Mouse (Mus musculus) stomach, embryonic 16.5 days (tissue): ENCODE results near the gene Tcstv1. TPM values are rescaled to one million over a fixed set of nuclear protein-coding genes. Genes with fewer than 3 reads are reported as not detected.

Experiments
- polyA plus RNA-seq: library from polyadenylated mRNA; unstranded; fragments of >200 nt; fragmentation: Nextera tagmentation; extraction: Ambion mirVana; gene quantifications from 2 replicates; pipeline ENCODE4 v1.2.1, GENCODE M21; 2015

Tcstv1 gene
- polyA plus RNA-seq, 1 experiment from 2014 or later, result not detected

Other genes with a start within 250 kb of the Tcstv1 start
- 209 and 223 TPM in 2 replicates for gene Hmgcs1, start 204.4 kb downstream of the Tcstv1 start, polyA plus RNA-seq
- 0.75 and 0.77 TPM in 2 replicates for gene Nim1k, start 138.9 kb downstream of the Tcstv1 start, polyA plus RNA-seq
- 22.9 and 30.2 TPM in 2 replicates for gene Zfp131, start 103.9 kb downstream of the Tcstv1 start, polyA plus RNA-seq
- not detected in 2 replicates for gene AF067063, start 64.6 kb downstream of the Tcstv1 start, polyA plus RNA-seq
- not detected in 2 replicates for gene D13Ertd608e, start 58.8 kb downstream of the Tcstv1 start, polyA plus RNA-seq
- gene Gm21761, start 34.5 kb upstream of the Tcstv1 start, polyA plus RNA-seq, result not detected in 2 replicates
- not detected in 2 replicates for gene B020031M17Rik, start 56.0 kb upstream of the Tcstv1 start, polyA plus RNA-seq
- gene Gm36079, start 132.2 kb upstream of the Tcstv1 start, polyA plus RNA-seq, result not detected in 2 replicates
- 0.12 TPM in 1 of 2 replicates, not detected in the other for gene Gm21188, start 157.4 kb upstream of the Tcstv1 start, polyA plus RNA-seq
- not detected in 2 replicates for gene Gm20767, start 245.5 kb upstream of the Tcstv1 start, polyA plus RNA-seq